Mouse (Mus musculus): ENCODE data around the gene Baiap3. TPM values are rescaled to one million over a fixed set of nuclear protein-coding genes. Genes with fewer than 3 reads are reported as not detected.
A peak's percentile ranks its signal among the peaks of the same experiment; 100 is the strongest.

The Baiap3 gene
- polyA plus RNA-seq, 1 experiment from 2014 or later: 3.6 TPM

DNA sequence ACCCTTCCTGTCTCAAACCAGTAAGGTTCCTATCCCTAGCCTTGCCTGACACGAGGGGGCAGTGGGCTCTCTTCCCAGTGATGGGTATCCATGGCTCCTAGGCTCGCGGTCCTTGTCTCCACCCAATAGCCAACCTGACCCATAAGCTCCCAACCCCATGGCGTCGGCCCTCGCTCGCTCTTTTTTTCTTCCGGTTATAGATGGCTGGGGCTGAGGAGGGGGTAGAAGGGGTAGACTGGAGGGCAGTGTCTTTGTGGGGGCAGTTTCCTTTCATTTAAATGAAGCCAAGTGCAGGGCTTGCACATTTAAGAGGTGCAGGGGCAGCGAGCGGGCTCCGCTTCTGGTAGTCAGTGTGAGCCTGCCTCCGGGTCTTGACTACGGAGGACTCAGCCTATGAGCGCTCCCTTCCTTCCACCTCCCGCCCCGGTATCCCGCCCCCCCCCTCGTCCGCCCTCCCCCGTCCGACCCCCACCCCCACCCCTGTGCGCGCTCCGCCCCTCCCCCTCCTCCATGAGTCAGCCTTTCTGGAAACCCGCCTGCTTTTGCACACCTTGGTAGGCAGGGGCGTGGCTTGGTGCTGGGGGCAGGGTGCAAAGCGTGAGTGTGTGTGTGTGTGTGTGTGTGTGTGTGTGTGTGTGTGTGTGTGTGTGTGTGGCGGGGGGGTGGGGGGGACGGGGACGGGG is 34.2 kb downstream of the Baiap3 start:
- peak overlapping the region; percentile 66 for H3K4me2 ChIP-seq
- peaks cover 21% of the 10 kb centered on the region for H3K36me3 ChIP-seq (ENCODE audit: poor library complexity, severe bottlenecking)
- peaks cover 14% of the 10 kb centered on the region for H3K4me1 ChIP-seq
- no peak overlapping the region for H3K27ac ChIP-seq
- ATAC-seq: peak; percentile 80
- 2% methylated on average over 20 of the region's 30 CpGs for WGBS
- peak overlapping the region; percentile 66 for H3K9ac ChIP-seq
- no peaks in the 10 kb centered on the region for H3K9me3 ChIP-seq (replicated peaks)
- H3K27me3 ChIP-seq: no peaks in the 10 kb centered on the region
- H3K4me3 ChIP-seq: peak overlapping the region; percentile 39

DNA sequence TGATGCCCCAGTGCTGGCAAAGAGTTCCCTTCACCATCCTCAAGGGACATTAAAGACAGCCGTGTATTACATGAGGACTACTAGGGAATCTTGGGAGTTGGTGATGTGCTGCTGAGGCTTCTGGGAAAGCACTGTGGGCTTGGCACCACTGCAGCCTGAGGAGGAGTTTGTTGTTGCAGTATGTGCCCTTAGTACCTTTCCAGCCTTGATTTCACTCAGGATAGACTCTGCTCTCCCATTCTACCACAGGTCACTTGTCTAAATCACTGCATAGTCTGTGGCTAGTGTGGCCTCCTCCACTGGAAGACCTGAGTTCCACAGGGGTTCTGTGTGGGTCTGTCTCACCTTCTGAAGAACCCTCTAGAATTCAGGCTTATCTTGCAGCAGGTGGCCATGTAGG is 35.4 kb downstream of the Baiap3 start:
- H3K27me3 ChIP-seq: no peaks in the 10 kb centered on the region
- H3K9me3 ChIP-seq (replicated peaks): no peaks in the 10 kb centered on the region
- H3K27ac ChIP-seq: no peak overlapping the region
- peaks cover 27% of the 10 kb centered on the region for H3K36me3 ChIP-seq (ENCODE audit: poor library complexity, severe bottlenecking)
- WGBS: 74% methylated on average over 1 of the region's 1 CpGs
- ATAC-seq: no peak
- no peak overlapping the region for H3K4me2 ChIP-seq
- H3K4me1 ChIP-seq: peaks cover 14% of the 10 kb centered on the region
- no peak overlapping the region for H3K9ac ChIP-seq
- no peak overlapping the region for H3K4me3 ChIP-seq

DNA sequence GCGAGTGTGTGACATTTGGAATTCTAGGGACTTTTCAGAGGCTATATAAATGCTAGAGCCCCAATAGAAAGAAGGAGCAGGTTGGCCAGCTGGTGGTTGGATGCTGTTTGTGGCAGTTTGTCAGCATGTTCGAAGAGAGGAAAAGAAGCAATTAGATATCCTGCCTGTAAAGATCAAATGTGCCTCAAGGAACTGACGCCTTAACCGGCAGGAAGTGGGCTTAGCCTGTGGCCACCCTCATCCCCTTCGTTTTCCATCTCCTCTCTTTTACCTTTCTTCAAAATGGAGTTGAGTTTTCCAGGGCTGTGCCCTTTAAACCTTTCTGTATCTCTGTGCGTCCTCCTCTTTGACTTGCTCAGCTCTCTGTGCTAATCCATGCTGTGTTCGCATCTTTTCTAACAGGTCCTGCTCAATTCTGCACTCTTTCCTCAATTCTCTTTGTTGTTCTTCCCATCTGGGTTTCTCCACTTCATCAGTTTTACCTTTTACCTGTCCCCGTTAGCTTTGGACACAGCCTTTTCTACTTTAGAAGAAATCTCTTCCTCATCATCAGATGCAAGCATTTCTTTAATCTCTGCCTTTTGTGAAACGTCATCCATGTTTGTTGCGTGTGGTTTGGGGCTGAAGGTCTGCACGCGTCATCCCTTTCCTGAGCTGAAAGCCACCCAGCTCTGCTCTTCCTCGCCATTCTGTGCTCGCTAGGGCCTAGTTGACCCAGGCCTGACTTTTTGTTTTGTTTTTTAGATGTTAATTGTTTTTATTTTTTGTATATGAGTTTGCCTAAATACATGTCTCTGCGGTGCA is 36.5 kb downstream of the Baiap3 start:
- Histone ChIP-seq H3K27me3 (no peaks in the 10 kb centered on the region), H3K36me3 (ENCODE audit: poor library complexity, severe bottlenecking) (peaks cover 33% of the 10 kb centered on the region), H3K9me3 (replicated peaks) (no peaks in the 10 kb centered on the region), H3K4me3 (no peak overlapping the region), H3K9ac (no peak overlapping the region), H3K4me2 (no peak overlapping the region), H3K4me1 (peaks cover 14% of the 10 kb centered on the region), H3K27ac (no peak overlapping the region)
- 95% methylated on average over 15 of the region's 15 CpGs for WGBS
- ATAC-seq: no peak

DNA sequence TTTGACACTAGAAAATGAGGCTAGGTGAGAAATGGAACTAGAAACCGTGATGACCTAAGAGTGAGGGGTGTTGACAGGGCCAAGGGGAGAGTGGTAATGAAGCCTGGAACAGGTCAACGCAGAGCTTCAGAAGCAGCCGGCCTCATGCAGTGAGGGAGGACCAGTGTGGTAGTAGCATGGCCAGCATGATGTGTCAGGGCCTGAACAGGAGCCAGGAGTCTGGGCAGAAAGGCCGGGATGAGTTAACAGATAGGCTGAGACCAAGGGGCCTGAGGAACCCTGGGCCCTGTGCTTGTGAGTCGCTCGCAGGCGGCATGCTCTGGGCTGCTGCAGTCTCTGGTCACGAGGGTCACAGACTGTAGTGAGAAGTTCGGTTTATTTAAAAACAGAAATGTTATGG is 37.2 kb downstream of the Baiap3 start:
- Histone ChIP-seq H3K27ac (no peak overlapping the region), H3K9me3 (replicated peaks) (no peaks in the 10 kb centered on the region), H3K36me3 (ENCODE audit: poor library complexity, severe bottlenecking) (peaks cover 40% of the 10 kb centered on the region), H3K4me1 (peaks cover 14% of the 10 kb centered on the region), H3K27me3 (no peaks in the 10 kb centered on the region), H3K9ac (no peak overlapping the region), H3K4me2 (no peak overlapping the region), H3K4me3 (no peak overlapping the region)
- WGBS: 92% methylated on average over 9 of the region's 9 CpGs
- no peak for ATAC-seq

DNA sequence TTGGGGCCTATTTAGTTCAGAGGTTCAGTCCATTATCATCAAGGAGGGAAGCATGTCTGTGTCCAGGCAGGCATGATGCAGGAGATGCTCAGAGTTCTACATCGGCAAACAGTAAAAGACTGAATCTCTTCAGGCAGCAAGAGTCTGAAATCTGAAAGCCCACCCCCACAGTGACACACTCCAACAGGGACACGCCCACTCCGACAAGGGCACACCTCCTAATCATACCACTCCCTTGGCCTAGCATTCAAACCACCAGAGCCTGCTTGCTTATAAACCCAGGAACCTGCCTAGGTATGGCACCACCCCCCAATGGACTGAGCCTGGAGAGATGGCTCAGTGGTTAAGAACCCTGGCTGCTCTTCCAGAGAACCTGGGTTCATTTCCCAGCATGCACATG is 40.7 kb downstream of the Baiap3 start:
- WGBS: 82% methylated on average over 3 of the region's 3 CpGs
- Histone ChIP-seq H3K4me3 (no peak overlapping the region), H3K9ac (no peak overlapping the region), H3K27ac (no peak overlapping the region), H3K4me2 (no peak overlapping the region), H3K9me3 (replicated peaks) (no peaks in the 10 kb centered on the region), H3K4me1 (no peaks in the 10 kb centered on the region), H3K36me3 (ENCODE audit: poor library complexity, severe bottlenecking) (peaks cover 71% of the 10 kb centered on the region), H3K27me3 (no peaks in the 10 kb centered on the region)
- no peak for ATAC-seq

DNA sequence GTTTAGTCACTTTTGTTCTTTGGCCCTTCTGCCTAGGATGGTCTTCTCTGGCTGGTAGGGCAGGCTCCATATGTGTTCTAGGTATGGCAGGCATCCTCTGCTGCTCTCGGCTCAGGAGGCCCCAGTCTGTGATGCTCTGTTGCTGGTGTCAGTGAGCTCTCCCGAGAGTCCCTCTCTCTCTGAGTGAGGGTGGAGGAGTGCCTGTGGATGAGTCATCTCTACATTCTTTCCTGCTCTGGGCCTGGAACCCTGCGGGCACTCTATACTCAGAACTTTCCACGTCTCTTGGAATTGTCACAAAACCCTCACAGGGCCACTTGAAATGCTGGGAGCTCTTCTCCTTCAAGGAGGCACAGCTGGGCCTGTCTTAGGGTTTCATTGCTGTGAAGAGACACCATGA is 44.5 kb downstream of the Baiap3 start:
- no peak overlapping the region for H3K9ac ChIP-seq
- no peaks in the 10 kb centered on the region for H3K27me3 ChIP-seq
- no peak overlapping the region for H3K4me2 ChIP-seq
- WGBS: 89% methylated on average over 4 of the region's 4 CpGs
- no peak overlapping the region for H3K27ac ChIP-seq
- no peak for ATAC-seq
- no peaks in the 10 kb centered on the region for H3K9me3 ChIP-seq (replicated peaks)
- H3K36me3 ChIP-seq (ENCODE audit: poor library complexity, severe bottlenecking): peaks cover 88% of the 10 kb centered on the region
- H3K4me3 ChIP-seq: no peak overlapping the region
- no peaks in the 10 kb centered on the region for H3K4me1 ChIP-seq

DNA sequence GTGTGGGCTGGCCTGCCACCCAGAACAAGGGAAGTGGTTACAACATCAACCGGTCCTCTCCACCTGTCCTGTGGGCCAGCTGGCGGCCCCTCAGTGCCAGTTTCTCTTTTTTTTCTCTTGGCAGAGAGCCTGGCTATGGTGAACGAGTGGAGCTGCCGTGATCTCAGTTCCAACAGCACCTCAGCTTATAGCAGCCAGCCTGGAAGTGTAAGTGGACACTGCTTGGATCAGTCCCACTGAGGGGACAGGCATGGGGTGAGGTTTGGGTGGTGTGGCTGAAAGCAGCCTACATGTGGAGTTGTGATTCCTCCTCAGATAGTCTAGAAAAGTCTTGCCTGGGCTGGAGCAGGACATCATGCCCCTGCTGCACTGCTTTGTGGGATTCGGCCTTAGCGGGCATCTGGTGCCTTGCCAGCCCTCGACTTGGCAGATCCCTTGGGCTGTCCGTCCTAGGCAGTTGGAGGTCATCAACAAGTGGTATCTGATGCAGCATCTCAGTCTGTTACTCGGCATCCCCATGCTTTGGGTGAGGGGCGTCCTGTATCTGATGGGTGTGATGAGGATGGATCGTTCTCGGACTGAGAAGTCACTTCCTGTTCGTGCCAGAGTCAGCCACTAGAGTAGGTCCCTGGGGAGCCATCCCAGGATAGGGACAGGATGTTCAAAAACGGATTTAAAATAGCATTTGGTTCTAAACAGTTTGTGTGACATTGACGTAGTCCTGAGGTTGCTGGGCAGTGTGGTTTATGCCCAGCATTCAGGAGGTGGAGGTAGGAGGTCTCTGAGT is 45.3 kb downstream of the Baiap3 start:
- H3K27ac ChIP-seq: no peak overlapping the region
- H3K36me3 ChIP-seq (ENCODE audit: poor library complexity, severe bottlenecking): peaks cover 91% of the 10 kb centered on the region
- ATAC-seq: no peak
- no peak overlapping the region for H3K4me2 ChIP-seq
- H3K9me3 ChIP-seq (replicated peaks): no peaks in the 10 kb centered on the region
- no peak overlapping the region for H3K9ac ChIP-seq
- H3K27me3 ChIP-seq: no peaks in the 10 kb centered on the region
- no peaks in the 10 kb centered on the region for H3K4me1 ChIP-seq
- no peak overlapping the region for H3K4me3 ChIP-seq
- WGBS: 86% methylated on average over 15 of the region's 15 CpGs

DNA sequence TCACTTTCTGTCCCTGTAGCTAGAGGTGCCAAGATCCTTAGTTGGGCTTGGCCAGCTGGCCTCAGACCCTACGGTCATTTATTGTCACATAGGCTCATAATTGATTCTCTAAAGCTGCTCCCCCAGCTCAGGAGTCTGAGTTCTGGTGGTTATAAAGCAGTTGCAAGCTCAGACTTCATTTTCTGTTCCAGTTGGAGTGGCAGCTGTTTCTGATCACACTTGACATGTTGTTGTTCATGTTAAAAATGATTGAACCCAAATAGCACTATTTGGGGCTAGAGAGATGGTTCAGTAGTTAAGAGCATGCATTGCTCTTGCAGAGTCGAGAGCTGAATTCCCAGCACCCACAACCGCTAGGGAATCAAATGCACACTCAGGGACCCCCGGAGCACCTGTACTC is 46.2 kb downstream of the Baiap3 start:
- WGBS: 96% methylated on average over 4 of the region's 4 CpGs
- Histone ChIP-seq H3K4me1 (no peaks in the 10 kb centered on the region), H3K27me3 (no peaks in the 10 kb centered on the region), H3K9me3 (replicated peaks) (no peaks in the 10 kb centered on the region), H3K4me3 (no peak overlapping the region), H3K27ac (no peak overlapping the region), H3K36me3 (ENCODE audit: poor library complexity, severe bottlenecking) (peaks cover 92% of the 10 kb centered on the region), H3K4me2 (no peak overlapping the region), H3K9ac (no peak overlapping the region)
- ATAC-seq: no peak

DNA sequence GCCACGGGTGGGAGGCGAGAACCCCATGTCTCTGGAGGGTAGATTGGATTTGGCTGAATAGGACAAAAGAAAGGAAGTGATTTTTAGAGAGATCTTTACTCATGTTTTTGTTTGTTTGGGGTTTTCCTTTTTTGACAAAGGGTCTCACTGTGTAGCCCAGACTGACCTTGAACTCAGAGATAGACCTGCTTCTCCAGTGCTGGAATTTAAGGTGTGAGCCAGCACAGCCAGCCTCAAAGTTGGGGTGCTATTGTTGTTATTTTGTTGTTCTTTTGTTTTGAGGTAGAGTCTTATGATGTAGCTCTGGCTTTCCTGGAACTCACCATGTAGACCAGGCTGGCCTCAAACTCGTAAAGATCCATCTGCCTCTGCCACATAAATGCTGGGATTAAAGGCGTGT is 53.8 kb downstream of the Baiap3 start:
- no peak overlapping the region for H3K4me3 ChIP-seq
- ATAC-seq: no peak
- WGBS: 91% methylated on average over 4 of the region's 4 CpGs
- H3K36me3 ChIP-seq (ENCODE audit: poor library complexity, severe bottlenecking): peaks cover 78% of the 10 kb centered on the region
- H3K9ac ChIP-seq: no peak overlapping the region
- no peaks in the 10 kb centered on the region for H3K27me3 ChIP-seq
- H3K27ac ChIP-seq: no peak overlapping the region
- H3K9me3 ChIP-seq (replicated peaks): no peaks in the 10 kb centered on the region
- H3K4me2 ChIP-seq: no peak overlapping the region
- H3K4me1 ChIP-seq: no peaks in the 10 kb centered on the region

Small RNA genes within 50 kb of the gene (microRNA-seq; reads per million reads assigned to microRNA genes)
- 2.4 reads per million for gene Mir3547

Other genes starting within 250 kb of the Baiap3 start
- gene Cramp1l, start 240.6 kb downstream of the Baiap3 start, polyA plus RNA-seq (2015; fragmentation: Nextera tagmentation; extraction: Ambion mirVana): 7.9 and 8.3 TPM in 2 replicates
- 18.6 and 22.8 TPM in 2 replicates for gene Ift140, start 240.3 kb downstream of the Baiap3 start, polyA plus RNA-seq (2015; fragmentation: Nextera tagmentation; extraction: Ambion mirVana)
- 7.7 and 10.1 TPM in 2 replicates for gene Tmem204, start 172.8 kb downstream of the Baiap3 start, polyA plus RNA-seq (2015; fragmentation: Nextera tagmentation; extraction: Ambion mirVana)
- 41.2 and 45.3 TPM in 2 replicates for gene Telo2, start 140.4 kb downstream of the Baiap3 start, polyA plus RNA-seq (2015; fragmentation: Nextera tagmentation; extraction: Ambion mirVana)
- not detected in 2 replicates for gene Ptx4, start 135.6 kb downstream of the Baiap3 start, polyA plus RNA-seq (2015; fragmentation: Nextera tagmentation; extraction: Ambion mirVana)
- 23.6 and 29.6 TPM in 2 replicates for gene Clcn7, start 123.0 kb downstream of the Baiap3 start, polyA plus RNA-seq (2015; fragmentation: Nextera tagmentation; extraction: Ambion mirVana)
- not detected in 2 replicates for gene Ccdc154, start 93.9 kb downstream of the Baiap3 start, polyA plus RNA-seq (2015; fragmentation: Nextera tagmentation; extraction: Ambion mirVana)
- gene Gm38655, start 80.9 kb downstream of the Baiap3 start, polyA plus RNA-seq (2015; fragmentation: Nextera tagmentation; extraction: Ambion mirVana): not detected in 2 replicates
- 38.3 and 38.6 TPM in 2 replicates for gene BC003965, start 71.8 kb downstream of the Baiap3 start, polyA plus RNA-seq (2015; fragmentation: Nextera tagmentation; extraction: Ambion mirVana)
- gene Unkl, start 68.0 kb downstream of the Baiap3 start, polyA plus RNA-seq (2015; fragmentation: Nextera tagmentation; extraction: Ambion mirVana): 7.9 and 10.6 TPM in 2 replicates
- 71.9 and 74.8 TPM in 2 replicates for gene Gnptg, start 16.2 kb downstream of the Baiap3 start, polyA plus RNA-seq (2015; fragmentation: Nextera tagmentation; extraction: Ambion mirVana)
- gene Tsr3, start 16.2 kb downstream of the Baiap3 start, polyA plus RNA-seq (2015; fragmentation: Nextera tagmentation; extraction: Ambion mirVana): 63.3 and 64.3 TPM in 2 replicates
- gene Ube2i, start 18.3 kb upstream of the Baiap3 start, polyA plus RNA-seq (2015; fragmentation: Nextera tagmentation; extraction: Ambion mirVana): 755 and 766 TPM in 2 replicates
- gene Prss34, start 42.0 kb upstream of the Baiap3 start, polyA plus RNA-seq (2015; fragmentation: Nextera tagmentation; extraction: Ambion mirVana): not detected in 2 replicates
- gene Prss28, start 52.3 kb upstream of the Baiap3 start, polyA plus RNA-seq (2015; fragmentation: Nextera tagmentation; extraction: Ambion mirVana): not detected in 2 replicates
- gene Prss29, start 62.3 kb upstream of the Baiap3 start, polyA plus RNA-seq (2015; fragmentation: Nextera tagmentation; extraction: Ambion mirVana): not detected in 2 replicates
- not detected in 2 replicates for gene Tpsab1, start 89.2 kb upstream of the Baiap3 start, polyA plus RNA-seq (2015; fragmentation: Nextera tagmentation; extraction: Ambion mirVana)
- not detected in 2 replicates for gene Tpsb2, start 109.9 kb upstream of the Baiap3 start, polyA plus RNA-seq (2015; fragmentation: Nextera tagmentation; extraction: Ambion mirVana)
- gene Tpsg1, start 112.9 kb upstream of the Baiap3 start, polyA plus RNA-seq (2015; fragmentation: Nextera tagmentation; extraction: Ambion mirVana): 0.66 and 1.0 TPM in 2 replicates
- 7.9 and 9.1 TPM in 2 replicates for gene Cacna1h, start 177.4 kb upstream of the Baiap3 start, polyA plus RNA-seq (2015; fragmentation: Nextera tagmentation; extraction: Ambion mirVana)
- 0.57 and 0.82 TPM in 2 replicates for gene Tekt4, start 198.3 kb upstream of the Baiap3 start, polyA plus RNA-seq (2015; fragmentation: Nextera tagmentation; extraction: Ambion mirVana)
- gene Sstr5, start 240.9 kb upstream of the Baiap3 start, polyA plus RNA-seq (2015; fragmentation: Nextera tagmentation; extraction: Ambion mirVana): 0.10 and 0.11 TPM in 2 replicates